Mouse (Mus musculus) small intestine, adult 2 months (tissue): ENCODE measurements around the gene Pfkp.

Experiments
- CTCF ChIP-seq: fragments of 200-500 bp; IDR thresholded peaks from 2 replicates; pipeline ENCODE4 v1.5.1; 2012; ENCODE audit warnings: low read depth, mild to moderate bottlenecking, control low read depth, inconsistent platforms, low read length, moderate library complexity, mixed read lengths; ENCODE audit not compliant: insufficient replicate concordance, insufficient read length; ENCODE audit errors: extremely low read depth
- POLR2A ChIP-seq: fragments of 200-500 bp; IDR thresholded peaks from 2 replicates; pipeline ENCODE4 v1.6.1; 2012; ENCODE audit warnings: low read depth, mild to moderate bottlenecking, control low read depth, inconsistent platforms, low read length, moderate library complexity

- TF ChIP-seq CTCF (no peak), POLR2A (no peak)
These were observed 22.0 kb downstream of the Pfkp start for GRCm38 (mm10) chr13:6626508-6627114.
